Mouse (Mus musculus) hindbrain, postnatal 0 days (tissue): Measurements from ENCODE around the gene Ltbp3. TPM values are rescaled to one million over a fixed set of nuclear protein-coding genes. Genes with fewer than 3 reads are reported as not detected.

Source experiments
- ATAC-seq: fragments of 200-750 bp; cut with Nextera tagmentation; 2 replicates; pipeline ENCODE4 v1.8.0; 2017; ENCODE audit warnings: mild to moderate bottlenecking, moderate TSS enrichment, moderate library complexity
- DNase-seq: peaks from one replicate; pipeline ENCODE4 v3.0.0-alpha.2; 2015; ENCODE audit warnings: low spot score
- H3K27ac ChIP-seq: fragments of 300-500 bp; sonication (generic); 2 replicates; pipeline ENCODE4 v1.5.1; 2014; ENCODE audit warnings: mild to moderate bottlenecking
- H3K27me3 ChIP-seq: fragments of 300-500 bp; sonication (generic); 2 replicates; pipeline ENCODE4 v1.6.1; 2014; ENCODE audit warnings: low read length, mixed read lengths; ENCODE audit not compliant: insufficient read depth
- H3K36me3 ChIP-seq: fragments of 300-500 bp; sonication (generic); 2 replicates; pipeline ENCODE4 v1.6.1; 2014; ENCODE audit warnings: low read length, mixed read lengths; ENCODE audit not compliant: insufficient read depth
- H3K4me1 ChIP-seq: fragments of 300-500 bp; sonication (generic); 2 replicates; pipeline ENCODE4 v1.6.1; 2014; ENCODE audit warnings: antibody characterized with exemption, low read length, mixed read lengths; ENCODE audit not compliant: insufficient read depth
- H3K4me2 ChIP-seq: fragments of 300-500 bp; sonication (generic); 2 replicates; pipeline ENCODE4 v1.6.1; 2014; ENCODE audit warnings: low read depth, mild to moderate bottlenecking, low read length, moderate library complexity, mixed read lengths
- H3K4me3 ChIP-seq: fragments of 300-500 bp; sonication (generic); 2 replicates; pipeline ENCODE4 v1.5.1; 2014; ENCODE audit warnings: low read length
- H3K9ac ChIP-seq: fragments of 300-500 bp; sonication (generic); replicated peaks from 2 replicates; pipeline ENCODE4 v1.6.1; 2014; ENCODE audit warnings: mild to moderate bottlenecking, low read length, moderate library complexity, mixed read lengths
- H3K9me3 ChIP-seq: fragments of 300-500 bp; sonication (generic); 2 replicates; pipeline ENCODE4 v1.6.1; 2016; ENCODE audit warnings: low read length, mixed read lengths
- CTCF ChIP-seq: IDR thresholded peaks from 2 replicates; pipeline ENCODE4 v1.5.1; 2016; ENCODE audit warnings: antibody characterized with exemption, control low read depth, low read depth
- WGBS: fragments of 180-500 bp; shearing (Covaris S2); extraction: QIAGEN DNeasy Blood & Tissue Kit; methylation state at CpG from one replicate; pipeline ENCODE4 v1.1.7; 2014; 5-methylcytosine and 5-hydroxymethylcytosine counted together
- polyA plus RNA-seq: library from polyadenylated mRNA; unstranded; fragments of >200 nt; fragmentation: Nextera tagmentation; extraction: Ambion mirVana; gene quantifications from 2 replicates; pipeline ENCODE4 v1.2.1, GENCODE M21; 2015
- total RNA-seq: library from RNA; depleted of rRNA; stranded (reverse); fragments of >200 nt; gene quantifications from 2 replicates; pipeline ENCODE4 v1.2.3, GENCODE M21; 2014

Ltbp3 gene
- total and polyA plus RNA-seq, 2 experiments from 2014 or later: 14.0 to 50.2 TPM

DNA sequence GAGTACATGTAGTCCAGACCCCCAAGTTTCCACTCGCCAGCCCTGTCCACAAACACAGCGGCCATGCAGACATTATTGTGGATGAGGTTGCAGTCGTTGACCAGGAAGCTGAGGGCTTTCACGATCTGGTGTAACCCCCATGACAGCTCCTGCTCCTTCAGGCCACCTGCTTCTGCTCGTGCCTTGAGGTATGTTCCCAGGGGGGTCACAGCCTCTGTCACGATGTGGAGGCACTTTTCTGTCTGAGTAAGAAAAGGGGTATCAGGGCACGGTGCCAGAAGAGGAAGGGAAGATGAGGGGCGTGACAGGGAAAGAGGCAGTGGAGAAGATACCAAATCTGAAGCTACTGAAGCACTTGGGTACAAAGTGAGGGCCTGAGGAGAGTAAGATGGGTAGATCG is 29.6 kb downstream of the Ltbp3 start:
- DNase-seq (no peak), ATAC-seq (no peak)
- Histone ChIP-seq H3K27me3 (no peaks in the 10 kb centered on the region), H3K9me3 (no peaks in the 10 kb centered on the region), H3K27ac (peak overlapping the region; percentile 86), H3K9ac (peak overlapping the region; percentile 85), H3K36me3 (peaks cover 36% of the 10 kb centered on the region), H3K4me1 (peaks cover 10% of the 10 kb centered on the region), H3K4me3 (peak overlapping the region; percentile 60), H3K4me2 (peak overlapping the region; percentile 94)
- 35% methylated on average over 9 of the region's 9 CpGs for WGBS
- TF ChIP-seq CTCF: no peak

DNA sequence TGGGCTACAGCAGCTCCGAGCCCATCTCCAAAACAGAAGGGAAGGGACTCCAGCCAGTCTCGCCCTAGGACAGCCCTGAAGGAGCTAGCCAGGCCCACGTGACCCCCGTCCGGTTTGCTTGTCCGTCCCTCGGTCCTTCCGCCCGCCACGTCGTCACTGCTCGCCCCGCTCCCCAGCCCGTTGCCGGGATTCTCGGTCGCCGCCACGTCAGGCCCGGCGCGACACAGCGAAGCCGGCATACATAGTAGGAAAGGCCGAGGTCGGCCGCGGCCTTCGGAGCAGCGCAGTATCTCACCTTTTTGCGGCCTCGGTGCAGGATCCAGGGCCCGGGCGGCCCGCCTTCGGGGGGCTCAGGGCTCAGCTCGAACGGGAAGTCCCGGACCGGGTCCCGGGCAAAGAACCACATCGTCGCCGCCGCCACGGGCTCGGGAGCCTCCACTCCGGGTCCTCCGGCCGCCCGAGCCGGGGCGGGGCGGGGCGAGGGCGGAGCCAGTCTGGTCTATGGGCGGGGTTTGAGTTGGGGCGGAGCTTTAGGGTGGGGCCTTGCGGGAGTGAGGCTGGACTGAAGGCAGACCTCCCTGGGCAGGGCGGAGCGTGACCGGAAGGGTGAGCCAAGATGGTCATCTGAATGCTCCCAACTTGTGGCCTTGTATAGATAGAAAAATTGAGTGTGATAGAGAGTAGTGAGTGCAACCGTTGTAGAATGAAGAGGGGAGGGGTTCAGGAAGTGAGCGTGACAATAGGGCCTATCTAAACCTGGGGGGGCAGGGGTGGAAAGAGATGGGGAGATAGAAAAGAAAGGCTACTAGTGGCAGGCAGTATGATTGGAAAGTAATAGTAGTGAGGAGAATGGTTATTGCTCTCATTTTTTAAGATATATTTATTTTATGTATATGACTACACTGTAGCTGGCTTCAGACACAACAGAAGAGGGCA is 30.5 kb downstream of the Ltbp3 start, which contains the start of gene Scyl1:
TSS of gene Scyl1 (minus strand) at position 495 of the 936 bp plus-strand sequence.
- DNase-seq: peak; percentile 92
- under 1% methylated on average over 64 of the region's 64 CpGs for WGBS
- H3K27me3 ChIP-seq: no peaks in the 10 kb centered on the region
- H3K36me3 ChIP-seq: peaks cover 27% of the 10 kb centered on the region
- H3K9ac ChIP-seq: peak within 1 kb of the TSS; percentile 85
- ATAC-seq: peak; percentile 98
- H3K9me3 ChIP-seq: no peaks in the 10 kb centered on the region
- H3K27ac ChIP-seq: peak within 1 kb of the TSS; percentile 86
- H3K4me1 ChIP-seq: peaks cover 10% of the 10 kb centered on the region
- peak within 1 kb of the TSS; percentile 60 for H3K4me3 ChIP-seq
- TF ChIP-seq CTCF: no peak
- peak within 1 kb of the TSS; percentile 94 for H3K4me2 ChIP-seq

DNA sequence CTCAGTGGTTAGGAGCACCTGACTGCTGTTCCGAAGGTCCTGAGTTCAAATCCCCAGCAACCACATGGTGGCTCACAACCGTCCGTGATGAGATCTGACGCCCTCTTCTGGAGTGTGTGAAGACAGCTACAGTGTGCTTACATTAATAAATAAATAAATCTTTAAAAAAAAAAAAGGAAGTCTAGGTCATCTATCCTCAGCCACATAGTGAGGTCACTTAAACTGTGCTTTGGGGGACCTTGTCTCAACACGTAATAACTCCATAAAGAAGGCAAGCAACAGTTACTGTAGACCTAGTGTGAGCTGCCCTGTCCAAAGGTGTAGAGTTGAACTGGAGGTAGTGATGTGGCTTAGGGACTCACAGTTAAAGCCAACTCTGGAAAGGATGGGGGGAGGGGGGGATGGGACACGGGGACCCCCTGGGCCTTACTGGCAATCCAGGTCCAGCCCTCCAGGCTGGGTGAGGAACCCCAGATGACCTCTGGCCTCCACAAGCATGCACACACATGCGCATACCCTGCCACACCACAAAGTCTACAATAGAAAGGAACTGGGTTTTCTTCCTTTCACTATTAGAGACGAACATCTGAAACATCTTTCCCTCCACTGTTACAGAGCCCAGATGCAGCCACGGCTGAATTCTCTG is 36.8 kb downstream of the Ltbp3 start:
- H3K4me1 ChIP-seq: no peaks in the 10 kb centered on the region
- no peaks in the 10 kb centered on the region for H3K9me3 ChIP-seq
- H3K9ac ChIP-seq: no peak overlapping the region
- DNase-seq: no peak
- no peak for ATAC-seq
- no peaks in the 10 kb centered on the region for H3K36me3 ChIP-seq
- H3K27ac ChIP-seq: no peak overlapping the region
- 77% methylated on average over 9 of the region's 9 CpGs for WGBS
- no peak overlapping the region for H3K4me3 ChIP-seq
- no peak overlapping the region for H3K4me2 ChIP-seq
- 0 out of 2 replicates have a peak, but pooled peaks have one; percentile 3 for TF ChIP-seq CTCF
- no peaks in the 10 kb centered on the region for H3K27me3 ChIP-seq

DNA sequence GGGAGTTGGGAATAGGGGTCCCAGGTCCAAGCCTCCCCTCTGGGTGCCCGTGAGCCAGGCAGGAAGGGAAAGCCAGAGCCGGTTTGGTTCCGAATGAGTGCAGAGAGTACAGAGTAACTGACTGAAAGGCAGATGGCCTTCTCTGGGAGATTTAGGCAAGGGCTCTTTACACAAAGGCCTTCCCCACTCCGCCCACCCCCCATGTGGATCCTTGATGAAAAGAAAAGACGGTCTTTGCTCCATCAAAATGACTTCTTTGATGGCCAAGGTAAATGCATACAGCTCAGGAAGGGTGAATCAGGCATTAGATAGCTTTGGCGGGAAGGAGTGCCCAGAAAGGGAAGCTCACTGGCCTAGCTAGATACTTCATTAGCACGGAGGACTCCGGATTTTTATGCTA is 37.6 kb downstream of the Ltbp3 start:
- Histone ChIP-seq H3K4me2 (no peak overlapping the region), H3K9ac (no peak overlapping the region), H3K27me3 (no peaks in the 10 kb centered on the region), H3K9me3 (no peaks in the 10 kb centered on the region), H3K27ac (no peak overlapping the region), H3K4me3 (no peak overlapping the region), H3K4me1 (no peaks in the 10 kb centered on the region), H3K36me3 (no peaks in the 10 kb centered on the region)
- WGBS: 50% methylated on average over 8 of the region's 8 CpGs
- DNase-seq (no peak), ATAC-seq (no peak)
- no peak for TF ChIP-seq CTCF

DNA sequence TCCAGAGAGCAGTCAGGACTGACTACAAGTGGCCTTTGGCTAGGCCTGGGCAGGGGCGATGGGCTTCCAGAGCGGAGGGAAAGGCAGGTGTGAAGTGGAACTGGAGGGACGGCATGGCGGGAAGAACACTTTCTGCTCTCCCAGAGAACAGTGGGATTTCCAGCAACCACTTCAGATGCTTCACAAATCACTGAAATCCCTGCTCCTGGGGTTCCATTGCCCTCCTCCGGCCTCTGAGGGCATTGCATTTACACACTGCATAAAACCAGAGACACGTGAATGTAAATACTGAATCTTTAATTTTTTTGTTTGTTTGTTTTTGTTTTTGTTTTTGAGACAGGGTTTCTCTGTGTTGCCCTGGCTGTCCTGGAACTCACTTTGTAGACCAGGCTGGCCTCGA is 39.5 kb downstream of the Ltbp3 start:
- Histone ChIP-seq H3K27ac (no peak overlapping the region), H3K4me1 (no peaks in the 10 kb centered on the region), H3K36me3 (no peaks in the 10 kb centered on the region), H3K9me3 (no peaks in the 10 kb centered on the region), H3K9ac (no peak overlapping the region), H3K27me3 (no peaks in the 10 kb centered on the region), H3K4me3 (no peak overlapping the region), H3K4me2 (no peak overlapping the region)
- DNase-seq (peak; percentile 60), ATAC-seq (no peak)
- peak; percentile 69 for TF ChIP-seq CTCF
- WGBS: 63% methylated on average over 7 of the region's 7 CpGs

DNA sequence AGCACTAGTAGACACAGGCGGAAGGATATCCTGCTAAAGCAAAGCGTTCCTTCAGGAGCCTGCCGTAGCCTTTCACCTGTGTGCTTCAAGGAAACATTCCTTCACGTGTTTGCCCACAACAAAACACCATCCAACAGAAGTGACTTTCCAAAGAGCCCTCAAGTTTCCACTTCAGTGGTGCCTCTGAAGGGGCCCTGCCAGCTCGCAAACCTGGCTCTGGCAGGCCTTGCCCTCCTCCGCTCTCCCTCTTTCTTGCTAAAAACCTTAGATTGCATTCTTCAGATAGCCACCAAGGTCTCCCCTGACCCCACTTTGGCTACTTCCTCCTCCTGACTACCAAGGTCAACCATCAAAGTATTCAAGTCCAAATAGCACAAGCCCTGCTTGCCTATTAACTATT is 40.8 kb downstream of the Ltbp3 start:
- ATAC-seq (no peak), DNase-seq (no peak)
- Histone ChIP-seq H3K27me3 (no peaks in the 10 kb centered on the region), H3K4me1 (no peaks in the 10 kb centered on the region), H3K9me3 (no peaks in the 10 kb centered on the region), H3K27ac (no peak overlapping the region), H3K4me2 (no peak overlapping the region), H3K4me3 (no peak overlapping the region), H3K36me3 (no peaks in the 10 kb centered on the region), H3K9ac (no peak overlapping the region)
- 91% methylated on average over 6 of the region's 6 CpGs for WGBS
- no peak for TF ChIP-seq CTCF
